Mouse (Mus musculus) layer of hippocampus, adult 11-12 months (tissue): ENCODE data around the gene Map3k4.

Experiments used
- DNase-seq: peaks from one replicate; pipeline ENCODE4 v3.0.0; 2022; ENCODE audit warnings: low spot score

Map3k4 gene

GRCm38 (mm10) chr17:12271805-12272204 lies 46.8 kb downstream of the Map3k4 start:
- no peak for DNase-seq

GRCm38 (mm10) chr17:12268538-12268937 lies 50.1 kb downstream of the Map3k4 start:
- no peak for DNase-seq

GRCm38 (mm10) chr17:12268091-12268490 lies 50.5 kb downstream of the Map3k4 start:
- no peak for DNase-seq

- DNase-seq = peak; percentile 72
Observed at GRCm38 (mm10) chr17:12265969-12266925, 52.3 kb downstream of the Map3k4 start.

- no peak for DNase-seq
Observed at GRCm38 (mm10) chr17:12264293-12264692, 54.3 kb downstream of the Map3k4 start.

GRCm38 (mm10) chr17:12263787-12264186 lies 54.8 kb downstream of the Map3k4 start:
- DNase-seq = no peak

- no peak for DNase-seq
Observed at GRCm38 (mm10) chr17:12262851-12263250, 55.7 kb downstream of the Map3k4 start.

- no peak for DNase-seq
Observed at GRCm38 (mm10) chr17:12261887-12262286, 56.7 kb downstream of the Map3k4 start.

- no peak for DNase-seq
Observed at GRCm38 (mm10) chr17:12261376-12261775, 57.2 kb downstream of the Map3k4 start.

- DNase-seq = no peak
Observed at GRCm38 (mm10) chr17:12259957-12260356, 58.6 kb downstream of the Map3k4 start.

GRCm38 (mm10) chr17:12258517-12258916 lies 60.1 kb downstream of the Map3k4 start:
- no peak for DNase-seq

GRCm38 (mm10) chr17:12256142-12256541 lies 62.5 kb downstream of the Map3k4 start:
- DNase-seq = no peak

- no peak for DNase-seq
Observed at GRCm38 (mm10) chr17:12250581-12250980, 68.0 kb downstream of the Map3k4 start.

GRCm38 (mm10) chr17:12249783-12250504 lies 68.7 kb downstream of the Map3k4 start:
- peak; percentile 67 for DNase-seq

GRCm38 (mm10) chr17:12240701-12241100 lies 77.9 kb downstream of the Map3k4 start:
- DNase-seq = no peak

- no peak for DNase-seq
Observed at GRCm38 (mm10) chr17:12232724-12233123, 85.9 kb downstream of the Map3k4 start.

GRCm38 (mm10) chr17:12231087-12231486 lies 87.5 kb downstream of the Map3k4 start:
- no peak for DNase-seq

GRCm38 (mm10) chr17:12230167-12230566 lies 88.4 kb downstream of the Map3k4 start:
- DNase-seq = peak; percentile 55

GRCm38 (mm10) chr17:12229756-12230155 lies 88.8 kb downstream of the Map3k4 start:
- no peak for DNase-seq

GRCm38 (mm10) chr17:12228471-12228870 lies 90.1 kb downstream of the Map3k4 start:
- DNase-seq = no peak

GRCm38 (mm10) chr17:12228001-12228400 lies 90.6 kb downstream of the Map3k4 start:
- no peak for DNase-seq

- DNase-seq = no peak
Observed at GRCm38 (mm10) chr17:12226551-12226950, 92.0 kb downstream of the Map3k4 start.

- DNase-seq = no peak
Observed at GRCm38 (mm10) chr17:12225227-12225626, 93.4 kb downstream of the Map3k4 start.
